Mouse (Mus musculus) megakaryocyte-erythroid progenitor cell, adult 5 weeks (primary cell): ENCODE measurements around the gene Bend5. TPM values are rescaled to one million over a fixed set of nuclear protein-coding genes. Genes with fewer than 3 reads are reported as not detected.

Experiments
- polyA plus RNA-seq: library from polyadenylated mRNA; stranded (reverse); fragments of >175 nt; gene quantifications from 2 replicates; pipeline ENCODE4 v1.2.3, GENCODE M21; 2012

The Bend5 gene
- polyA plus RNA-seq, result 2.4 and 5.6 TPM in 2 replicates

GRCm38 (mm10) chr4:111414818-111415488 is at the start of gene Bend5:
Gene Bend5 (plus strand): TSS chr4:111415006.

